Mouse (Mus musculus) erythroblast, embryonic 14.5 days (primary cell): Measurements from ENCODE around the gene Mtfr1l. TPM values are rescaled to one million over a fixed set of nuclear protein-coding genes. Genes with fewer than 3 reads are reported as not detected.
A peak's percentile ranks its signal among the peaks of the same experiment; 100 is the strongest.

ENCODE experiments used
- H3K27me3 ChIP-seq: 2 replicates; pipeline ENCODE4 v1.6.1; 2012; ENCODE audit warnings: inconsistent platforms; ENCODE audit not compliant: control insufficient read depth
- H3K36me3 ChIP-seq: 2 replicates; pipeline ENCODE4 v1.6.1; 2012; ENCODE audit warnings: mild to moderate bottlenecking, inconsistent platforms; ENCODE audit not compliant: control insufficient read depth
- H3K4me1 ChIP-seq: 2 replicates; pipeline ENCODE4 v1.6.1; 2012; ENCODE audit warnings: inconsistent platforms; ENCODE audit not compliant: control insufficient read depth
- H3K4me3 ChIP-seq: replicated peaks from 2 replicates; pipeline ENCODE3; 2012; ENCODE audit warnings: moderate library complexity, mild to moderate bottlenecking, inconsistent platforms
- H3K9me3 ChIP-seq: 2 replicates; pipeline ENCODE4 v1.6.1; 2012; ENCODE audit warnings: low read length, inconsistent platforms, mixed read lengths; ENCODE audit not compliant: control insufficient read depth
- GATA1 ChIP-seq: IDR thresholded peaks from 2 replicates; pipeline ENCODE4 v1.6.1; 2012; ENCODE audit warnings: low read length, inconsistent platforms, mixed read lengths
- TAL1 ChIP-seq: IDR thresholded peaks from 3 replicates; pipeline ENCODE4 v1.6.1; 2012; ENCODE audit warnings: low read length, inconsistent platforms, mixed read lengths
- polyA plus RNA-seq: library from polyadenylated mRNA; stranded (reverse); fragments of >175 nt; gene quantifications from 2 replicates; pipeline ENCODE4 v1.2.3, GENCODE M21; 2012

Mtfr1l gene
- polyA plus RNA-seq: 2.5 and 3.9 TPM in 2 replicates

GRCm38 (mm10) chr4:134534932-134535786 is at the start of gene Mtfr1l:
Gene Mtfr1l (minus strand): TSS chr4:134535387.
- Histone ChIP-seq H3K36me3 (peaks cover 19% of the 10 kb centered on the region), H3K4me1 (peaks cover 42% of the 10 kb centered on the region), H3K27me3 (peaks cover 3% of the 10 kb centered on the region), H3K4me3 (peak within 1 kb of the TSS; percentile 99), H3K9me3 (no peaks in the 10 kb centered on the region)
- TF ChIP-seq TAL1 (no peak), GATA1 (no peak)

- Histone ChIP-seq H3K4me3 (no peak overlapping the region), H3K9me3 (no peaks in the 10 kb centered on the region), H3K36me3 (no peaks in the 10 kb centered on the region), H3K27me3 (no peaks in the 10 kb centered on the region), H3K4me1 (no peaks in the 10 kb centered on the region)
- no peak for TF ChIP-seq TAL1
- TF ChIP-seq GATA1: no peak
These were observed 48.3 kb upstream of the Mtfr1l start for GRCm38 (mm10) chr4:134583513-134583912.

- no peaks in the 10 kb centered on the region for H3K4me1 ChIP-seq
- no peaks in the 10 kb centered on the region for H3K9me3 ChIP-seq
- no peak overlapping the region for H3K4me3 ChIP-seq
- no peaks in the 10 kb centered on the region for H3K36me3 ChIP-seq
- no peak for TF ChIP-seq TAL1
- TF ChIP-seq GATA1: no peak
- no peaks in the 10 kb centered on the region for H3K27me3 ChIP-seq
These were observed 46.2 kb upstream of the Mtfr1l start for GRCm38 (mm10) chr4:134581365-134581764.

GRCm38 (mm10) chr4:134580351-134581148 is 45.4 kb upstream of the Mtfr1l start:
- Histone ChIP-seq H3K9me3 (no peaks in the 10 kb centered on the region), H3K36me3 (no peaks in the 10 kb centered on the region), H3K4me3 (no peak overlapping the region), H3K27me3 (no peaks in the 10 kb centered on the region), H3K4me1 (no peaks in the 10 kb centered on the region)
- TF ChIP-seq TAL1: no peak
- no peak for TF ChIP-seq GATA1

- Histone ChIP-seq H3K27me3 (no peaks in the 10 kb centered on the region), H3K4me3 (no peak overlapping the region), H3K4me1 (no peaks in the 10 kb centered on the region), H3K36me3 (no peaks in the 10 kb centered on the region), H3K9me3 (no peaks in the 10 kb centered on the region)
- TF ChIP-seq TAL1 (no peak), GATA1 (no peak)
These were observed 44.4 kb upstream of the Mtfr1l start for GRCm38 (mm10) chr4:134579620-134580019.

DNA sequence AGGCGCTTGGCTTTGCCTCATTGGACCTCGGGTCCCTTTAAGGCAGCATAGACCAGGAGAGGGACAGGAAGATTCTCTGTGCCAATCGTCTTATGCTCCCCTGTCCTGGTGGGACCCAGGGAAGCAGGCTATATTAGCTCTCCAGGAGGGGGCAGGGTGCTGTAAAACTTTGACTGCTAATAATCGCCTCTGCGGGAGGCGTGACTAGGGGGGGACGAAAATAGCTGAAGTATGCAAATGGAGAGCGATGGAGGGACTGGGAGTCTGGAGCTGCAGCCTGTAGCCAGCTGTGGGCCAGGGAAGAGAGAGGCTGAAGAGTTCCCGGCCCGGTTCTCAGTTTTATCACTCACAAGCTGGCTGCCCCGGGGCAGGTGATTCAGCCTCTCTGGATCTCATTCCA is 44.0 kb upstream of the Mtfr1l start:
- Histone ChIP-seq H3K9me3 (no peaks in the 10 kb centered on the region), H3K4me1 (no peaks in the 10 kb centered on the region), H3K36me3 (no peaks in the 10 kb centered on the region), H3K4me3 (no peak overlapping the region), H3K27me3 (no peaks in the 10 kb centered on the region)
- TF ChIP-seq TAL1 (no peak), GATA1 (no peak)

DNA sequence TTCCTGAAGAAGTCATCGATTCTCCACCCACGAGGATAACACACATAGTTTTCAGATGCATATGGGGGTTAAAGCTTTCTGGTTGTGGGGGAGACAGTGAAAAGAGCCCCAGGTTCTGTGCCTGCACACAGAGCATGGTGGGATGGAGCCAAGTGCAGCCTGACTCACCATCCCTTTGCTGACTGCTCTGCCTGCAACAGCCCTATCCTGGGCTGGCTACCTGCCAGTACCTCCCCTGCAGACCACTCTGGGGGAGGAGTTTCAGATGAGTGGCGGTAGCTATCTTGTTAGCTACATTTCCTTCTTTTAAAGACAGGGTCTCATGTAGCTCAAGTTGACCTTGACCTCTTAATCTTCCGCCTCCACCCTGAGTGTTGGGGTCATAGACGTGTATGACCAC is 43.2 kb upstream of the Mtfr1l start:
- TF ChIP-seq TAL1: no peak
- TF ChIP-seq GATA1: no peak
- no peaks in the 10 kb centered on the region for H3K4me1 ChIP-seq
- H3K4me3 ChIP-seq: no peak overlapping the region
- H3K9me3 ChIP-seq: peaks cover under 1% of the 10 kb centered on the region; the same call in 1 of the 2 replicates
- H3K36me3 ChIP-seq: no peaks in the 10 kb centered on the region
- no peaks in the 10 kb centered on the region for H3K27me3 ChIP-seq

GRCm38 (mm10) chr4:134577281-134577680 is 42.1 kb upstream of the Mtfr1l start:
- Histone ChIP-seq H3K9me3 (peaks cover 3% of the 10 kb centered on the region; the same call in 1 of the 2 replicates), H3K27me3 (no peaks in the 10 kb centered on the region), H3K4me3 (no peak overlapping the region), H3K36me3 (no peaks in the 10 kb centered on the region; the same call in 1 of the 2 replicates), H3K4me1 (no peaks in the 10 kb centered on the region)
- TF ChIP-seq GATA1 (no peak), TAL1 (no peak)

GRCm38 (mm10) chr4:134575486-134575885 is 40.3 kb upstream of the Mtfr1l start:
- Histone ChIP-seq H3K4me1 (no peaks in the 10 kb centered on the region), H3K4me3 (no peak overlapping the region), H3K36me3 (no peaks in the 10 kb centered on the region; the same call in 1 of the 2 replicates), H3K9me3 (peaks cover 3% of the 10 kb centered on the region; the same call in 1 of the 2 replicates), H3K27me3 (no peaks in the 10 kb centered on the region)
- no peak for TF ChIP-seq GATA1
- TF ChIP-seq TAL1: no peak
